Mouse (Mus musculus) cerebellum, postnatal 10 days (tissue): ENCODE results near the gene Tmem51.
"Not testable (repeated sequence)": the region's sequence is repeated elsewhere in the genome, so short reads cannot be mapped to it uniquely, and the experiment has no call there.

Experiments
- DNase-seq, 2 experiments: peaks; one replicate each; pipeline ENCODE4 v3.0.0; 2021; ENCODE audit warnings: mixed read lengths in 2 of 2

Tmem51 gene

GRCm38 (mm10) chr4:142014659-142015608 is 69.2 kb downstream of the Tmem51 start, which contains the start of gene Fhad1:
Fhad1 (minus strand) TSS chr4:142015082.
- peak; percentile 83 to 87 for DNase-seq

- peak; percentile 57 to 59 for DNase-seq
Measured at GRCm38 (mm10) chr4:142011236-142011635, 72.9 kb downstream of the Tmem51 start.

- DNase-seq = no peak
Measured at GRCm38 (mm10) chr4:142010441-142010840, 73.7 kb downstream of the Tmem51 start.

- DNase-seq = no peak
Measured at GRCm38 (mm10) chr4:142008206-142008605, 75.9 kb downstream of the Tmem51 start.

GRCm38 (mm10) chr4:142000581-142000980 is 83.5 kb downstream of the Tmem51 start:
- no peak for DNase-seq

- DNase-seq = no peak
Measured at GRCm38 (mm10) chr4:141999494-142000074, 84.5 kb downstream of the Tmem51 start.

GRCm38 (mm10) chr4:141998282-141998821 is 85.8 kb downstream of the Tmem51 start:
- DNase-seq = peak; percentile 41 to 51

- DNase-seq = no peak
Measured at GRCm38 (mm10) chr4:141996880-141997279, 87.2 kb downstream of the Tmem51 start.

- DNase-seq = peak; percentile 88 to 90
Measured at GRCm38 (mm10) chr4:141996086-141996485, 88.0 kb downstream of the Tmem51 start.

- DNase-seq = not testable (repeated sequence)
Measured at GRCm38 (mm10) chr4:141994062-141994471, 90.0 kb downstream of the Tmem51 start.

GRCm38 (mm10) chr4:141993347-141994061 is 90.6 kb downstream of the Tmem51 start:
- no peak for DNase-seq

GRCm38 (mm10) chr4:141992530-141993204 is 91.4 kb downstream of the Tmem51 start:
- DNase-seq = no peak

- no peak for DNase-seq
Measured at GRCm38 (mm10) chr4:141988178-141988577, 95.9 kb downstream of the Tmem51 start.

GRCm38 (mm10) chr4:141983689-141984088 is 100.4 kb downstream of the Tmem51 start:
- DNase-seq = peak; percentile 72 to 75

GRCm38 (mm10) chr4:141981475-141981874 is 102.6 kb downstream of the Tmem51 start:
- DNase-seq = no peak
